Mouse (Mus musculus) colon, adult 2 months (tissue): Measurements from ENCODE around the gene Zfp758. TPM values are rescaled to one million over a fixed set of nuclear protein-coding genes. Genes with fewer than 3 reads are reported as not detected.

Experiments
- polyA plus RNA-seq: library from polyadenylated mRNA; depleted of rRNA; stranded (reverse); fragments of >200 nt; gene quantifications from 2 replicates; pipeline ENCODE4 v1.2.3, GENCODE M21; 2012; rRNA removed

The Zfp758 gene
- 0.58 and 0.65 TPM in 2 replicates for polyA plus RNA-seq

GRCm38 (mm10) chr17:22361101-22361781 is at the start of gene Zfp758, which contains the start of gene Zfp944:
Gene Zfp758 (plus strand): TSS chr17:22361453.
Gene Zfp944 (minus strand): TSS chr17:22361400.

GRCm38 (mm10) chr17:22314730-22315226 is 46.5 kb upstream of the Zfp758 start, which contains the start of gene CT030661.1:
Gene CT030661.1 (minus strand): TSS chr17:22314837.

GRCm38 (mm10) chr17:22423952-22424617 is 62.8 kb downstream of the Zfp758 start, which contains the start of gene Zfp946:
Gene Zfp946 (plus strand): TSS chr17:22424222.

Other genes with a start within 250 kb of the Zfp758 start
- gene Zfp947, start 195.3 kb upstream of the Zfp758 start, polyA plus RNA-seq = 0.09 and 0.14 TPM in 2 replicates
- 0.19 and 0.20 TPM in 2 replicates for gene Zfp994, start 135.8 kb upstream of the Zfp758 start, polyA plus RNA-seq
- 0.42 and 0.61 TPM in 2 replicates for gene CT030661.1, start 46.6 kb upstream of the Zfp758 start, polyA plus RNA-seq
- gene Zfp944, start 53 bp upstream of the Zfp758 start, polyA plus RNA-seq = 2.7 and 4.2 TPM in 2 replicates
- gene Zfp946, start 62.8 kb downstream of the Zfp758 start, polyA plus RNA-seq = 4.6 and 5.1 TPM in 2 replicates
- not detected in 2 replicates for gene Vmn2r111, start 212.0 kb downstream of the Zfp758 start, polyA plus RNA-seq
- gene Vmn2r112, start 239.5 kb downstream of the Zfp758 start, polyA plus RNA-seq = not detected in 2 replicates